Mouse (Mus musculus): ENCODE measurements around the gene Iqgap2.

GRCm38 (mm10) chr13:95765017-95765416 lies 126.7 kb downstream of the Iqgap2 start:
- no peak for TF ChIP-seq CTCF (IDR thresholded peaks at IDR 0.05; ENCODE audit: borderline replicate concordance, extremely low read depth, insufficient read depth, insufficient read length)
- no peak for TF ChIP-seq POLR2A (IDR thresholded peaks at IDR 0.05; ENCODE audit: borderline replicate concordance, extremely low read depth, insufficient read depth, insufficient read length, poor library complexity, severe bottlenecking)

Measured in brain, embryonic 14.5 days (tissue).